Mouse (Mus musculus) E14TG2a.4 (cell line): ENCODE results near the gene Chsy1.

Source experiments
- CTCF ChIP-seq: conservative IDR thresholded peaks from 2 replicates; pipeline ENCODE4 v1.5.1; 2014; ENCODE audit warnings: low read length
- POU5F1 ChIP-seq: IDR thresholded peaks from 2 replicates; pipeline ENCODE4 v1.6.1; 2014; ENCODE audit warnings: low read length, borderline replicate concordance

- TF ChIP-seq CTCF (no peak), POU5F1 (no peak)
These were observed 6.6 kb downstream of the Chsy1 start for GRCm38 (mm10) chr7:66115821-66116343.
